Mouse (Mus musculus): ENCODE measurements around the gene Nrip2. TPM values are rescaled to one million over a fixed set of nuclear protein-coding genes. Genes with fewer than 3 reads are reported as not detected.

The Nrip2 gene
- 7.7 and 7.8 TPM in 2 replicates for polyA plus RNA-seq (2015; fragmentation: Nextera tagmentation; extraction: Ambion mirVana)

GRCm38 (mm10) chr6:128398996-128399395 is at the start of gene Nrip2:
TSS of gene Nrip2 (plus strand) at chr6:128399296.
- Histone ChIP-seq H3K27me3 (no peaks in the 10 kb centered on the region), H3K4me1 (replicated peaks) (peaks cover 20% of the 10 kb centered on the region), H3K9ac (replicated peaks) (peak within 1 kb of the TSS; percentile 52), H3K27ac (peak within 1 kb of the TSS; percentile 65), H3K4me3 (replicated peaks) (peak within 1 kb of the TSS; percentile 26), H3K36me3 (no peaks in the 10 kb centered on the region), H3K9me3 (no peaks in the 10 kb centered on the region), H3K4me2 (replicated peaks) (peak within 1 kb of the TSS; percentile 43)
- no peak for ATAC-seq
- WGBS, result 82% methylated on average over 3 of the region's 3 CpGs

GRCm38 (mm10) chr6:128349711-128350110 is 49.4 kb upstream of the Nrip2 start:
- ATAC-seq, result no peak
- WGBS, result 53% methylated on average over 7 of the region's 7 CpGs

GRCm38 (mm10) chr6:128354140-128354539 is 45.0 kb upstream of the Nrip2 start:
- no peak overlapping the region for H3K9ac ChIP-seq (replicated peaks)
- no peaks in the 10 kb centered on the region for H3K9me3 ChIP-seq
- peaks cover 37% of the 10 kb centered on the region for H3K4me1 ChIP-seq (replicated peaks)
- no peak for ATAC-seq
- 34% methylated on average over 3 of the region's 3 CpGs for WGBS
- H3K27me3 ChIP-seq, result no peaks in the 10 kb centered on the region
- peak overlapping the region; percentile 78 for H3K4me2 ChIP-seq (replicated peaks)
- no peak overlapping the region for H3K27ac ChIP-seq
- no peak overlapping the region for H3K4me3 ChIP-seq (replicated peaks)
- peaks cover 38% of the 10 kb centered on the region for H3K36me3 ChIP-seq

More at GRCm38 (mm10) chr6:128349711-128350110, 49.4 kb upstream of the Nrip2 start:
- peaks cover 22% of the 10 kb centered on the region for H3K4me1 ChIP-seq (replicated peaks)
- no peak overlapping the region for H3K4me3 ChIP-seq (replicated peaks)
- no peak overlapping the region for H3K9ac ChIP-seq (replicated peaks)
- H3K4me2 ChIP-seq (replicated peaks), result no peak overlapping the region
- no peaks in the 10 kb centered on the region for H3K27me3 ChIP-seq
- no peaks in the 10 kb centered on the region for H3K9me3 ChIP-seq
- H3K36me3 ChIP-seq, result peaks cover 18% of the 10 kb centered on the region
- no peak overlapping the region for H3K27ac ChIP-seq

- H3K9ac ChIP-seq (replicated peaks), result peak overlapping the region; percentile 89
- peak overlapping the region; percentile 84 for H3K4me3 ChIP-seq (replicated peaks)
- peak overlapping the region; percentile 89 for H3K27ac ChIP-seq
- H3K27me3 ChIP-seq, result no peaks in the 10 kb centered on the region
- peaks cover 37% of the 10 kb centered on the region for H3K36me3 ChIP-seq
- under 1% methylated on average over 27 of the region's 28 CpGs for WGBS
- H3K9me3 ChIP-seq, result no peaks in the 10 kb centered on the region
- peaks cover 41% of the 10 kb centered on the region for H3K4me1 ChIP-seq (replicated peaks)
- peak; percentile 80; the same call in 1 of the 2 replicates for ATAC-seq
- peak overlapping the region; percentile 78 for H3K4me2 ChIP-seq (replicated peaks)
These were observed 43.9 kb upstream of the Nrip2 start for GRCm38 (mm10) chr6:128355201-128355681.

- Histone ChIP-seq H3K9me3 (no peaks in the 10 kb centered on the region), H3K4me3 (replicated peaks) (peak within 1 kb of the TSS; percentile 84), H3K36me3 (peaks cover 31% of the 10 kb centered on the region), H3K4me1 (replicated peaks) (peaks cover 47% of the 10 kb centered on the region), H3K4me2 (replicated peaks) (peak within 1 kb of the TSS; percentile 78), H3K27ac (peak within 1 kb of the TSS; percentile 89), H3K9ac (replicated peaks) (peak within 1 kb of the TSS; percentile 89), H3K27me3 (no peaks in the 10 kb centered on the region)
- peak; percentile 99 for ATAC-seq
- WGBS, result under 1% methylated on average over 42 of the region's 42 CpGs
These were observed 43.2 kb upstream of the Nrip2 start, which contains the start of gene Tulp3 for GRCm38 (mm10) chr6:128355726-128356416. TSS of gene Tulp3 (minus strand) at chr6:128355851.

GRCm38 (mm10) chr6:128358999-128359398 is 40.1 kb upstream of the Nrip2 start:
- no peak for ATAC-seq
- Histone ChIP-seq H3K4me3 (replicated peaks) (no peak overlapping the region), H3K4me2 (replicated peaks) (no peak overlapping the region), H3K36me3 (peaks cover 21% of the 10 kb centered on the region), H3K4me1 (replicated peaks) (peaks cover 57% of the 10 kb centered on the region), H3K27me3 (no peaks in the 10 kb centered on the region), H3K27ac (no peak overlapping the region), H3K9ac (replicated peaks) (no peak overlapping the region), H3K9me3 (no peaks in the 10 kb centered on the region)
- 13% methylated on average over 2 of the region's 2 CpGs for WGBS

GRCm38 (mm10) chr6:128361901-128362300 is 37.2 kb upstream of the Nrip2 start:
- Histone ChIP-seq H3K9me3 (no peaks in the 10 kb centered on the region), H3K4me3 (replicated peaks) (peak overlapping the region; percentile 77), H3K27ac (peak overlapping the region; percentile 87), H3K9ac (replicated peaks) (peak overlapping the region; percentile 87), H3K4me1 (replicated peaks) (peaks cover 45% of the 10 kb centered on the region), H3K27me3 (no peaks in the 10 kb centered on the region), H3K4me2 (replicated peaks) (peak overlapping the region; percentile 97), H3K36me3 (peaks cover 29% of the 10 kb centered on the region)
- WGBS, result 11% methylated on average over 9 of the region's 9 CpGs
- no peak for ATAC-seq

- under 1% methylated on average over 72 of the region's 76 CpGs for WGBS
- peak; percentile 92 for ATAC-seq
- Histone ChIP-seq H3K27me3 (no peaks in the 10 kb centered on the region), H3K27ac (peak within 1 kb of the TSS; percentile 87), H3K4me2 (replicated peaks) (peak within 1 kb of the TSS; percentile 97), H3K36me3 (peaks cover 28% of the 10 kb centered on the region), H3K4me1 (replicated peaks) (peaks cover 45% of the 10 kb centered on the region), H3K9me3 (no peaks in the 10 kb centered on the region), H3K9ac (replicated peaks) (peak within 1 kb of the TSS; percentile 87), H3K4me3 (replicated peaks) (peak within 1 kb of the TSS; percentile 77)
These were observed 36.6 kb upstream of the Nrip2 start, which contains the start of the genes Rhno1 and Foxm1 for GRCm38 (mm10) chr6:128362381-128363006. TSS of gene Rhno1 (minus strand) at chr6:128362911. TSS of gene Foxm1 (plus strand) at chr6:128362967.

GRCm38 (mm10) chr6:128363007-128363825 is 35.9 kb upstream of the Nrip2 start:
- ATAC-seq, result peak; percentile 83

GRCm38 (mm10) chr6:128364721-128365120 is 34.4 kb upstream of the Nrip2 start:
- Histone ChIP-seq H3K9me3 (no peaks in the 10 kb centered on the region), H3K4me3 (replicated peaks) (no peak overlapping the region), H3K27me3 (no peaks in the 10 kb centered on the region), H3K4me2 (replicated peaks) (no peak overlapping the region), H3K36me3 (peaks cover 31% of the 10 kb centered on the region), H3K27ac (no peak overlapping the region), H3K4me1 (replicated peaks) (peaks cover 37% of the 10 kb centered on the region), H3K9ac (replicated peaks) (no peak overlapping the region; the same call in 1 of the 2 replicates)
- ATAC-seq, result no peak
- 81% methylated on average over 6 of the region's 6 CpGs for WGBS

More at GRCm38 (mm10) chr6:128363007-128363825, 35.9 kb upstream of the Nrip2 start:
- Histone ChIP-seq H3K4me1 (replicated peaks) (peaks cover 45% of the 10 kb centered on the region), H3K9ac (replicated peaks) (peak overlapping the region; percentile 87), H3K27me3 (no peaks in the 10 kb centered on the region), H3K9me3 (no peaks in the 10 kb centered on the region), H3K36me3 (peaks cover 26% of the 10 kb centered on the region), H3K27ac (peak overlapping the region; percentile 87), H3K4me2 (replicated peaks) (peak overlapping the region; percentile 97), H3K4me3 (replicated peaks) (peak overlapping the region; percentile 77)
- WGBS, result 1% methylated on average over 36 of the region's 46 CpGs

GRCm38 (mm10) chr6:128366466-128366865 is 32.6 kb upstream of the Nrip2 start:
- H3K4me1 ChIP-seq (replicated peaks), result peaks cover 20% of the 10 kb centered on the region
- no peaks in the 10 kb centered on the region for H3K27me3 ChIP-seq
- no peak overlapping the region for H3K4me2 ChIP-seq (replicated peaks)
- H3K9me3 ChIP-seq, result no peaks in the 10 kb centered on the region
- ATAC-seq, result no peak
- WGBS, result 95% methylated on average over 5 of the region's 5 CpGs
- no peak overlapping the region for H3K27ac ChIP-seq
- H3K9ac ChIP-seq (replicated peaks), result no peak overlapping the region
- H3K4me3 ChIP-seq (replicated peaks), result no peak overlapping the region
- peaks cover 48% of the 10 kb centered on the region for H3K36me3 ChIP-seq

Measured in midbrain, embryonic 13.5 days (tissue).